Mouse (Mus musculus): Measurements from ENCODE around the gene Pitpnm2. TPM values are rescaled to one million over a fixed set of nuclear protein-coding genes. Genes with fewer than 3 reads are reported as not detected.

The Pitpnm2 gene
- total RNA-seq, 2 experiments from 2014 or later = 233 to 375 TPM

- no peak for DNase-seq (ENCODE audit: low spot score in 2 of 2)
- intact Hi-C loops (cut with DNase I) = no loop called here
These were observed 41.5 kb downstream of the Pitpnm2 start for GRCm38 (mm10) chr5:124208030-124208429.

- intact Hi-C loops (cut with DNase I) = no loop called here
- DNase-seq (ENCODE audit: low spot score in 2 of 2) = no peak
These were observed 43.0 kb downstream of the Pitpnm2 start for GRCm38 (mm10) chr5:124206481-124207038.

DNA sequence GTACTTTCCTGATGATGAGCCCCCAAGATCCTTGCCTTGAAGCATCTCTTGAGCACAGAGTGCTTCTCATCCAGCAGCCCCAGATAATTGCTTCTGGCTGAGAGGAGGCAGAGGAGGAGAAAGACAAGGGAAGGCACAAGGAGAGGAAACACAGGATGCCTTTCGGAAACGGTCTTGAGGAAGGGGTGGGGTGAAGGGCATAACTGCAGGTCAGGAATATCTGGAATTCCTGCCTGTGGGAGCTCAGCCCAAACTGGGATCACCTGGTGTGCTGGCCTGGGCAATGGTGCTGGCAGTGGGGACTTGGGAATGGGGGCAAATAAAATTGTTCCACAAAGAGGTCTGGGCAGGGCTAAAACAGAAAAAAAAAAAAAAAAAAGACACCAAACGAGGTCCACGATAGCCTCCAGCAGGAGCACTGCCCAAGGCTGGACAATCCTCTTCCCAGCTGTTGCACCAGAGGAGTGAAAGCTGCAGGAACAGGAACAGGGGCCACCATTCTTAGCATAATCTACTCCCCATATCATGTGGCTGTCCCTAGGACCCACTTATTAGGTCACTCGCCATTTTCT is 43.7 kb downstream of the Pitpnm2 start:
- no peak for DNase-seq (ENCODE audit: low spot score in 2 of 2)
- intact Hi-C loops (cut with DNase I) = no loop called here

DNA sequence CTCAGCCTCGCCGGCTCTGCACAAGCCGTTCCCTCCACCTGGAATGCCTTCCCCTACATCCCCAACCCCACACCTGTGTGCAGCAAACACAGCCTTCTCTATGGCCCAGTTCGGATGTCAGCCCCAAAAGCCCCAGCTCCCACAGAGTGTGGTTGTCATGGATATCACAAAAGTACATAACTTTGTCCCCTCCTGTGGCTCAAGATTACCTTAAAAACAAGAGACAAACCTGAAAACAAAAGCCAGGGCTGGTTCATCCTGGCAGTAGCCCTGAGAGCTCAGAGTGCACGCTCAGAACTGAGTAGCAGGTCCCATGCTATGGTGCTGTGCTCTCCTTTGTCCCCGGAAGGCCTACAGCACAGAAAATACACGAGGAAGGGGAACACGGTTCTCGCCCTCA is 44.3 kb downstream of the Pitpnm2 start:
- no peak for DNase-seq (ENCODE audit: low spot score in 2 of 2)
- intact Hi-C loops (cut with DNase I) = no loop called here

DNA sequence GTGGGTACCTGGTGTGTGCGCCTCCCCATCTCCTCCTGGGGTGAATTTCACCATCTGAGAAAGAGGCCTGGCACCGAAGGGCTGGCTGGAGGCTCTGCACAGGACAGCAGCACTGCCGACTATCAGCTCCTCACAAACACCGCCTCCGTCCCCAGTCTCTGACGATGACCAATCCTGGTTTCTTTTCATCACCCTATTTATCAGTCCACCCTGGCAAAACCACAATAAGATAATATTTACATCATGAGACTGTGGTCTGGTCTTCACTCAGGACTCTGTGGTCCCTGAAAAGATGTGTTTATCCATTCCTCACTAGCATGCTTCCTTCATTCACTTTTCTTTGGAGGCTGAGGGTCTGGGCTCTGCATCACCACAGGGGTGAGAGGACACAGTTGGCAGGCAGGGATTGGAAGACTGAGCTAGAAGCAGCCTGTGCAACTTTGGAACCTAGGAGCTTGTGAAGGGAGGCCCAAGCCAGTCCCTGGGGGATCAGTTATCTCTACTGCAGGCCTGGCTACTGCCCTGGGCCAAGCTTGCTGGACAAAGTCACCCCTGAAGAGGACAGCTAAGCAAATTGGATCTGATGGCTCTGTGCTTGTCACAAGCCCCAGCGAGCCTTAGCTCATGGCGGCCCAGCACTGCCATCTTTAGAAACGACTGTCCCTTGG is 45.3 kb downstream of the Pitpnm2 start:
- DNase-seq (ENCODE audit: low spot score in 2 of 2) = no peak
- intact Hi-C loops (cut with DNase I) = no loop called here

- intact Hi-C loops (cut with DNase I) = no loop called here
- no peak for DNase-seq (ENCODE audit: low spot score in 2 of 2)
These were observed 46.3 kb downstream of the Pitpnm2 start for GRCm38 (mm10) chr5:124203251-124203650.

- no peak for DNase-seq (ENCODE audit: low spot score in 2 of 2)
- intact Hi-C loops (cut with DNase I) = no loop called here
These were observed 47.5 kb downstream of the Pitpnm2 start for GRCm38 (mm10) chr5:124202071-124202470.

GRCm38 (mm10) chr5:124201564-124201963 is 48.0 kb downstream of the Pitpnm2 start:
- intact Hi-C loops (cut with DNase I) = no loop called here
- no peak for DNase-seq (ENCODE audit: low spot score in 2 of 2)

DNA sequence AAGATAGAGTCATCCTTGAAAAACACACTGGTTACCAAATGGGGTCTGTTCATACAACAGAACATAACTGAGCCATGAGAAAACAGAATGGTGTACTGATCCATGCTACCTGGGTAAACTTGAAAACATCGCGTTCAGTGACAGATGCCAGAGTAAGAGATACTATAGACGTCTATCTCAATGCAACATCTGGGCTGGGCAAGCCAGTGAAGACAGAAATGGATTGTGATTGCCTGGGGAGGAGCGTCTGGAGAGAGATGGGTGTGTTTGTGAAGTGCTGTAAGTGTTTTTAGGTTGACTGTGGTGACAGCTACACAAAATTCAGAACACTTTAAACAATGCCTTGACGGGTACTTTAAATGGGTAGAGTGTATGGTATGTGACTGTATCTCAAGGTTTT is 48.7 kb downstream of the Pitpnm2 start:
- DNase-seq (ENCODE audit: low spot score in 2 of 2) = no peak
- intact Hi-C loops (cut with DNase I) = no loop called here

DNA sequence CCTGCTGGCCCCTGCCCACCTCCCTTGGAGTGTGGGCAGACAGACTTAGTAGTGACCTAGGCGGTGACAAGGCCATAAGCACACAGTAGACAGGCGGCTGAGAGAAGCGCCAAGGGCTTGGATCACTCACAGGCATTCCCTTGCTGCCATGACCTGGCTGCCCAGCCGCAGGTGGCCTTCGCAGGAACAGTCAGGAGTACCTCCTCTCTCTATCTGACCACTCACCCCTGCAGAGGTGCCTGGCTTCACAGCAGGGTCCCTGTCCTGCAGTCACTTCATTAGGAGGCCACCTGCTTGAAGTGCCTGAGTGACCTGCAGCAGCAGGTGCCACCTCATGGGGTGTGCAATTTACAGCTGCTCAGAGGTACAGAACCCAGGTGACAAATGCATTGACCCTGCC is 50.4 kb downstream of the Pitpnm2 start:
- no peak for DNase-seq (ENCODE audit: low spot score in 2 of 2)
- intact Hi-C loops (cut with DNase I) = no loop called here

GRCm38 (mm10) chr5:124198473-124198872 is 51.1 kb downstream of the Pitpnm2 start:
- intact Hi-C loops (cut with DNase I) = no loop called here
- no peak for DNase-seq (ENCODE audit: low spot score in 2 of 2)

DNA sequence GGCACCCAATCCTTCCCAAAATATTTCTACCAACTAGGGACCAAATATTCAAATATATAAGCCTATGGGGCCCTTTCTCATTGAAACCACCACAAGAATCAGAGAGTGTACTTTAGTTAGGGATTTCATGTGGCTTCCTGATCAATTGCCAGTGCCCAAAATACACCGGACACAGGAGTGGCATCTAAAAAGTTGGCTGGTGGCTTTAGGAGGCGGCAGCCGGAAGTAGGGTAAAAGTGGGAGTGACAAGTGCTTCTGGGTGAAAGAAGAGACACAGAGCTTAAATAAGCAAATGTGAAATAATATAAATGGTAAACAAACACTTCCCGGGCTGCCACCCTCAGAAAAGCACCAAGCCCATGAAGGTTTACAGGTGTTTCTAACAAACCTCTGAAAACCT is 53.5 kb downstream of the Pitpnm2 start:
- no peak for DNase-seq (ENCODE audit: low spot score in 2 of 2)
- intact Hi-C loops (cut with DNase I) = no loop called here

- intact Hi-C loops (cut with DNase I) = no loop called here
- no peak for DNase-seq (ENCODE audit: low spot score in 2 of 2)
These were observed 55.0 kb downstream of the Pitpnm2 start for GRCm38 (mm10) chr5:124194386-124195084.

GRCm38 (mm10) chr5:124193286-124194112 is 56.1 kb downstream of the Pitpnm2 start:
- intact Hi-C loops (cut with DNase I) = no loop called here
- no peak for DNase-seq (ENCODE audit: low spot score in 2 of 2)

GRCm38 (mm10) chr5:124192726-124193285 is 56.8 kb downstream of the Pitpnm2 start:
- intact Hi-C loops (cut with DNase I) = no loop called here

DNA sequence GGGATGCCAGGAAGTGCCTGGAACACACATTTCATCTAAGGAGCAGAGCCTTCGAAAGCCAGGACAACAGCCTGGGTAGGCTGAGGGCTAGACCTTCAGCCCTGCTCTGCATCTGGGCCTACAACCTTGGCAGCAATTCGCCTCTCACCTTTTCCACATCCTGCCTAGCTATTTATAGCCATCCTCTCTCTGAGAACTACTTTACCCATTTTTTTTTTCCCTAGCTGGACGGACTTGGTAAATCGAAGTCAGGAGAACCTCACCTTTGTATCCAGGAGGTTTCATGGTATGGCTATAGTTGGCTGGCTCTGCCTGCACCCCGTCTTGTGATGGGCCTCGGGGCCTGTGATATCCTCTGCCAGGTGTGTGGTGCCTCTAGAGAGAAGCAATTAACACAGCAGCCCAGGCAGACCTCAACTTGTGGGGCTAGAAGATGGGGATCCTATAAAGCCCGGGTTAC is 57.3 kb downstream of the Pitpnm2 start:
- intact Hi-C loops (cut with DNase I) = no loop called here
- DNase-seq (ENCODE audit: low spot score in 2 of 2) = no peak

More at GRCm38 (mm10) chr5:124192726-124193285, 56.8 kb downstream of the Pitpnm2 start:
- no peak for DNase-seq (ENCODE audit: low spot score in 2 of 2)

DNA sequence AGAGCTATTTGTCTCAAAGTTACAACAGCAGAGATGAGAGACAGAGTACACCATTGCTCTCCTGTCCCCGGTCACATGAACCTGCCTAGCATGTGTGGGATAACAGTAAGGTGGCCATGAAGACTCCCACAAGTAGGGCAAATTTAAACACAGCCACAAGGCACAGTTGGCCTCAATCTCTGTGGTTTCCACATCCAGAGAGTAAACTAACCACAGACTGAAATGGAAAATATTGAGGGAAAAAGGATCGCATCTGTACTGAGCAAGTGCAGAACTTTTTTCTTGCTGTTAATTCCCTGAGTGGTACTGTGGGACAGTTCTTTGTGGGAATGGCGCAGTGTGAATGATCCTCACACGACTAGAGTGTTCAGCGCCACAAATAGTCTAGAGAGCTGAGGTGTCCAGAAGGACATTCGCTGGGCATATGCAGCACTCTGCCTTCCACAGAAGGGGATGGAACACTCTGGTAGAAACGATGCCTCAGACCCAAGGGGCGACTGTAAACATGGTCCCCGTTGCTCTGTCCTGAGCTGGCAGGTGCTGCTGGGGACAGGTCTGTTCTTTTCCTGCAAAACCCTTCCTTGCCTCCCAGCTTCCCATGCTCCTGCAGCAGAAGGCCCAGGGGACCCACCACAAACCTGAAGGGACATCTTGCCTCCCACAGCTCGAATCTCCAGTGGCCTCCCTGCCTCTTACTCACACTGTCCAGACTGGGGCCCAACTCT is 59.3 kb downstream of the Pitpnm2 start:
- intact Hi-C loops (cut with DNase I) = no loop called here
- no peak for DNase-seq (ENCODE audit: low spot score in 2 of 2)

DNA sequence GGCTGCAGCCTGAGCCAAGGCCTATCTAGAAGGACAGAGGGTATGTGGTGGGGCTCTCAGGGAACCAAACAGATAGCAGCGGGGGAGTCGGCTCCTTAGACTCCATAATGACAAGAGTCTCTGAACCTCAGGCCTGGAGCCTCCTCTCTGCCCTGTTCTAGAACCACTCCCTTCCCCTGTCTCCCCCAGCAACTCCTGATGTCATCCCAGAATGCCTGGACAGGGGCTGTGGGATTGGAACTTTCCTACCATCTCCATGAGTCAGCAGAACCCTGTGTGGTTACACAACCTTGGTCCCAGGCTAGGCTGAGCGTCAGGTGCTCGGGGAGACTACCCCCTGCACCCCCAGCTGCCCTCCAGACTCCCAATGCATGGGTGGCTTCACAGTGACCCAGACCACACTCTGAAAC is 60.0 kb downstream of the Pitpnm2 start:
- intact Hi-C loops (cut with DNase I) = no loop called here
- no peak for DNase-seq (ENCODE audit: low spot score in 2 of 2)

All from left cerebral cortex, postnatal 36 days (tissue).